Mouse (Mus musculus) liver, adult 2 months (tissue): ENCODE results near the gene Egr4.

ENCODE experiments used
- CTCF ChIP-seq: fragments of 200-500 bp; IDR thresholded peaks from 2 replicates; pipeline ENCODE4 v1.5.1; 2011; ENCODE audit warnings: low read depth, low read length, control low read depth
- POLR2A ChIP-seq: fragments of 200-500 bp; IDR thresholded peaks from 2 replicates; pipeline ENCODE4 v1.6.1; 2011; ENCODE audit warnings: low read length, control low read depth; ENCODE audit not compliant: insufficient read depth; ENCODE audit errors: extremely low read depth

DNA sequence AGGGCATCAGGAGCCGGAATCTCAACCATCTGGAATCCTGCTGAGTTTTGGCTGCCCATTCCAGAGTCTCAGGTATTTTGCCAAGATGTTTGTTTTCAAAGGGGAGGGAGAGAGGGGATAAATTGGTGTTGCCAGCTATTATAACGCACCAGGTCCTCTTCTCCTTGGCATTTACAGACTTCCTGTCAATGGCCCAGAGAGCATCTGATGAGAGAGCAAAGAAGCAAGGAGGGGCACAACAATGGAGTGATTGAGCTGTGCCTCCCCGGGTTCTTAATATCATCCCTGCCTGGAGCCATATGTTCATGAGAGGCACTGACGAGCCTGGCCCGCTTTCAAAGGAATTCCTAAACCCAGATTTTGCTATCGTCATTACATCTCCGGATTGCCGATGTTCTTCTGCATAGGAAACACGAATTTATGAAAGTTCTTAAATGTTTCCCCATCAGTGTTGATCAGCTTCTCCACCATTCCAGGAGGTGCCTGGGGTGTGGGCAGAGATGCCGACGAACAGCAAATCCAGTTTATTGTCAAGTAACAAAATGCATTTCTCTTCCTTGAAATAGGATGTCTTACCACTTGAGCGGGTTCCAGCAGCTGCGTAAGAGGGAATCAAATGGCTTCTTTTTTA, 31.0 kb upstream of the Egr4 start:
- TF ChIP-seq POLR2A (no peak), CTCF (no peak)
